Mouse (Mus musculus): ENCODE data around the gene Bcat1. TPM values are rescaled to one million over a fixed set of nuclear protein-coding genes. Genes with fewer than 3 reads are reported as not detected.
A peak's percentile ranks its signal among the peaks of the same experiment; 100 is the strongest.

Gene Bcat1
- polyA plus RNA-seq, 1 experiment = 84.2 TPM

DNA sequence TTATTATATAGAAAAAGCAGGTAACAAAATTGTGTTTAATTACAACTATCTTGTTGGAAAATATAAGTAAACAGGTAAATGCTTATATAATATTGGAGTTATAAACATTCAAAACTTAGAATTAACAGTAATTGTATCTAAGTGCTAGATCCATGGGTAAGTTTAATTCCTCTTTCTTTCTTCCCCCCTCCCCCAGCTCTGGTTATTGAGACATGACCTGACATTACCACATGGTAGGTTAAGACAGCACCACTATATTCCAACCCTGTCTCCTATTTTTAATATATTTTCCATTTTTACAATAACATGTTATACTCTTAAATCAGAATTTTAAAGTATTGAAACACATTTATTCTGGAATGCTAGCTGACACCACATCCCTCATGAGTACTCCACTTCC lies 72.5 kb downstream of the Bcat1 start:
- H3ac ChIP-seq (ENCODE audit: control insufficient read depth, insufficient read length) = no peak overlapping the region
- H3K79me2 ChIP-seq (ENCODE audit: control insufficient read depth, insufficient read depth) = no peaks in the 10 kb centered on the region
- no peak overlapping the region for H3K4me3 ChIP-seq
- peaks cover 29% of the 10 kb centered on the region for H3K36me3 ChIP-seq (ENCODE audit: control insufficient read depth, insufficient read depth)
- no peak overlapping the region for H3K4me2 ChIP-seq (ENCODE audit: low read depth)
- H3K27me3 ChIP-seq (ENCODE audit: control insufficient read depth, insufficient read depth, insufficient read length) = no peaks in the 10 kb centered on the region
- TF ChIP-seq MYOG (IDR thresholded peaks at IDR 0.05; ENCODE audit: control insufficient read depth in 1 of 3, insufficient read depth in 1 of 3, insufficient read length in 2 of 3, low read depth in 2 of 3) = no peak
- TF ChIP-seq USF1 (IDR thresholded peaks at IDR 0.05; ENCODE audit: low read depth) = no peak
- no peak for TF ChIP-seq POLR2AphosphoS2 (IDR thresholded peaks at IDR 0.05; ENCODE audit: insufficient read length, low read depth)
- TF ChIP-seq TCF3 (IDR thresholded peaks at IDR 0.05; ENCODE audit: insufficient read length, low read depth) = no peak
- TF ChIP-seq MAX (IDR thresholded peaks at IDR 0.05; ENCODE audit: low read depth) = no peak
- TF ChIP-seq E2F4 (IDR thresholded peaks at IDR 0.05; ENCODE audit: insufficient read depth) = no peak
- no peak for TF ChIP-seq CEBPB (IDR thresholded peaks at IDR 0.05; ENCODE audit: insufficient read depth, poor library complexity, severe bottlenecking)
- no peak for TF ChIP-seq POLR2A (IDR thresholded peaks at IDR 0.05; ENCODE audit: insufficient read length, low read depth)
- no peak for TF ChIP-seq TCF12 (IDR thresholded peaks at IDR 0.05; ENCODE audit: insufficient read depth, poor library complexity, severe bottlenecking)
- TF ChIP-seq REST (IDR thresholded peaks at IDR 0.05; ENCODE audit: insufficient read depth, insufficient read length) = no peak

- TF ChIP-seq MYOD1 (IDR thresholded peaks at IDR 0.05; ENCODE audit: control insufficient read depth in 1 of 3, insufficient read length in 2 of 3, low read depth in 2 of 3) (no peak), CEBPB (IDR thresholded peaks at IDR 0.05; ENCODE audit: insufficient read depth, poor library complexity, severe bottlenecking) (0 out of 2 replicates have a peak, but pooled peaks have one; percentile 52)
- H3K36me3 ChIP-seq (ENCODE audit: control insufficient read depth, insufficient read depth) = peaks cover 21% of the 10 kb centered on the region
Observed at GRCm38 (mm10) chr6:145002094-145002936, 73.7 kb downstream of the Bcat1 start.

GRCm38 (mm10) chr6:145001493-145001892 lies 74.5 kb downstream of the Bcat1 start:
- H3K4me3 ChIP-seq = no peak overlapping the region
- peaks cover 18% of the 10 kb centered on the region for H3K36me3 ChIP-seq (ENCODE audit: control insufficient read depth, insufficient read depth)
- H3K4me2 ChIP-seq (ENCODE audit: low read depth) = no peak overlapping the region
- H3K27me3 ChIP-seq (ENCODE audit: control insufficient read depth, insufficient read depth, insufficient read length) = no peaks in the 10 kb centered on the region
- TF ChIP-seq CEBPB (IDR thresholded peaks at IDR 0.05; ENCODE audit: insufficient read depth, poor library complexity, severe bottlenecking) (no peak), TCF12 (IDR thresholded peaks at IDR 0.05; ENCODE audit: insufficient read depth, poor library complexity, severe bottlenecking) (no peak), POLR2A (IDR thresholded peaks at IDR 0.05; ENCODE audit: insufficient read length, low read depth) (no peak), REST (IDR thresholded peaks at IDR 0.05; ENCODE audit: insufficient read depth, insufficient read length) (no peak), POLR2AphosphoS2 (IDR thresholded peaks at IDR 0.05; ENCODE audit: insufficient read length, low read depth) (no peak), TCF3 (IDR thresholded peaks at IDR 0.05; ENCODE audit: insufficient read length, low read depth) (no peak), MYOG (IDR thresholded peaks at IDR 0.05; ENCODE audit: control insufficient read depth in 1 of 3, insufficient read depth in 1 of 3, insufficient read length in 2 of 3, low read depth in 2 of 3) (no peak), MYOD1 (IDR thresholded peaks at IDR 0.05; ENCODE audit: control insufficient read depth in 1 of 3, insufficient read length in 2 of 3, low read depth in 2 of 3) (no peak), E2F4 (IDR thresholded peaks at IDR 0.05; ENCODE audit: insufficient read depth) (no peak), USF1 (IDR thresholded peaks at IDR 0.05; ENCODE audit: low read depth) (no peak)
- H3ac ChIP-seq (ENCODE audit: control insufficient read depth, insufficient read length) = no peak overlapping the region
- no peaks in the 10 kb centered on the region for H3K79me2 ChIP-seq (ENCODE audit: control insufficient read depth, insufficient read depth)

More at GRCm38 (mm10) chr6:145002094-145002936, 73.7 kb downstream of the Bcat1 start:
- Histone ChIP-seq H3ac (ENCODE audit: control insufficient read depth, insufficient read length) (no peak overlapping the region), H3K4me2 (ENCODE audit: low read depth) (no peak overlapping the region), H3K4me3 (no peak overlapping the region), H3K79me2 (ENCODE audit: control insufficient read depth, insufficient read depth) (no peaks in the 10 kb centered on the region), H3K27me3 (ENCODE audit: control insufficient read depth, insufficient read depth, insufficient read length) (no peaks in the 10 kb centered on the region)

GRCm38 (mm10) chr6:144997229-144997628 lies 78.8 kb downstream of the Bcat1 start:
- Histone ChIP-seq H3ac (ENCODE audit: control insufficient read depth, insufficient read length) (no peak overlapping the region), H3K4me3 (no peak overlapping the region), H3K4me2 (ENCODE audit: low read depth) (no peak overlapping the region), H3K36me3 (ENCODE audit: control insufficient read depth, insufficient read depth) (peaks cover 15% of the 10 kb centered on the region), H3K27me3 (ENCODE audit: control insufficient read depth, insufficient read depth, insufficient read length) (no peaks in the 10 kb centered on the region), H3K79me2 (ENCODE audit: control insufficient read depth, insufficient read depth) (no peaks in the 10 kb centered on the region)
- no peak for TF ChIP-seq POLR2AphosphoS2 (IDR thresholded peaks at IDR 0.05; ENCODE audit: insufficient read length, low read depth)
- TF ChIP-seq TCF12 (IDR thresholded peaks at IDR 0.05; ENCODE audit: insufficient read depth, poor library complexity, severe bottlenecking) = no peak
- TF ChIP-seq USF1 (IDR thresholded peaks at IDR 0.05; ENCODE audit: low read depth) = no peak
- no peak for TF ChIP-seq MYOD1 (IDR thresholded peaks at IDR 0.05; ENCODE audit: control insufficient read depth in 1 of 3, insufficient read length in 2 of 3, low read depth in 2 of 3)
- no peak for TF ChIP-seq CEBPB (IDR thresholded peaks at IDR 0.05; ENCODE audit: insufficient read depth, poor library complexity, severe bottlenecking)
- no peak for TF ChIP-seq E2F4 (IDR thresholded peaks at IDR 0.05; ENCODE audit: insufficient read depth)
- no peak for TF ChIP-seq MAX (IDR thresholded peaks at IDR 0.05; ENCODE audit: low read depth)
- no peak for TF ChIP-seq MYOG (IDR thresholded peaks at IDR 0.05; ENCODE audit: control insufficient read depth in 1 of 3, insufficient read depth in 1 of 3, insufficient read length in 2 of 3, low read depth in 2 of 3)
- TF ChIP-seq TCF3 (IDR thresholded peaks at IDR 0.05; ENCODE audit: insufficient read length, low read depth) = no peak
- no peak for TF ChIP-seq SRF (IDR thresholded peaks at IDR 0.05; ENCODE audit: control insufficient read depth, insufficient read length, low read depth)
- TF ChIP-seq POLR2A (IDR thresholded peaks at IDR 0.05; ENCODE audit: insufficient read length, low read depth) = no peak
- TF ChIP-seq REST (IDR thresholded peaks at IDR 0.05; ENCODE audit: insufficient read depth, insufficient read length) = no peak

DNA sequence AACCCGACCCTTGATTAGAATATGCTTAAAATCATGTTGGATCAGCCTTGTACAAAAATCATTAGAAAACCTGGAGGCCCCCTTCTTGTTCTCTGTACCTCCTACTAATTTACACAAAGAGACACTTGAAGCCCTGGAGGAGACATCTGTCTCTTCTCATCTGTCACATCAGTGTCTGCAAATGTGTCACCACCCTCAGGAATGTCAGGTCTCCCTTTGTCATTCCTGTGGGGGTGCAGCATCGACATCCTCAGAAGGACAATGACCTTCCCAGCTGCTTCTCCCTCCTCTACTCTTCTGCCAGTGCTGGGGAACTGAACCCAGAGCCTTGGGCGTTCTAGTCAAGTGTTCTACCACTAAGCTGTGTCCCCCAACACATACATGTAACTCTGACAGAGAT lies 83.9 kb downstream of the Bcat1 start:
- Histone ChIP-seq H3ac (ENCODE audit: control insufficient read depth, insufficient read length) (no peak overlapping the region), H3K4me2 (ENCODE audit: low read depth) (no peak overlapping the region), H3K4me3 (no peak overlapping the region), H3K36me3 (ENCODE audit: control insufficient read depth, insufficient read depth) (peaks cover 7% of the 10 kb centered on the region), H3K79me2 (ENCODE audit: control insufficient read depth, insufficient read depth) (no peaks in the 10 kb centered on the region), H3K27me3 (ENCODE audit: control insufficient read depth, insufficient read depth, insufficient read length) (no peaks in the 10 kb centered on the region)
- TF ChIP-seq CEBPB (IDR thresholded peaks at IDR 0.05; ENCODE audit: insufficient read depth, poor library complexity, severe bottlenecking) (no peak), TCF12 (IDR thresholded peaks at IDR 0.05; ENCODE audit: insufficient read depth, poor library complexity, severe bottlenecking) (no peak), MYOG (IDR thresholded peaks at IDR 0.05; ENCODE audit: control insufficient read depth in 1 of 3, insufficient read depth in 1 of 3, insufficient read length in 2 of 3, low read depth in 2 of 3) (no peak), MYOD1 (IDR thresholded peaks at IDR 0.05; ENCODE audit: control insufficient read depth in 1 of 3, insufficient read length in 2 of 3, low read depth in 2 of 3) (peak in 1 of 3 experiments; percentile 8), E2F4 (IDR thresholded peaks at IDR 0.05; ENCODE audit: insufficient read depth) (no peak), POLR2AphosphoS2 (IDR thresholded peaks at IDR 0.05; ENCODE audit: insufficient read length, low read depth) (peak; percentile 56), TCF3 (IDR thresholded peaks at IDR 0.05; ENCODE audit: insufficient read length, low read depth) (no peak), SRF (IDR thresholded peaks at IDR 0.05; ENCODE audit: control insufficient read depth, insufficient read length, low read depth) (no peak)

Measured in myocyte (in vitro differentiated cells).